Mouse (Mus musculus) CD4-positive, CD25-positive, alpha-beta regulatory T cell, adult 9 weeks (primary cell): ENCODE measurements around the gene Derl2. TPM values are rescaled to one million over a fixed set of nuclear protein-coding genes. Genes with fewer than 3 reads are reported as not detected.

Experiments used
- polyA plus RNA-seq: library from polyadenylated mRNA; unstranded; fragments of 100-300 nt; shearing (Covaris generic); gene quantifications from one replicate; pipeline ENCODE4 v1.2.1, GENCODE M21; 2017

Gene Derl2
- 99.7 TPM for polyA plus RNA-seq

DNA sequence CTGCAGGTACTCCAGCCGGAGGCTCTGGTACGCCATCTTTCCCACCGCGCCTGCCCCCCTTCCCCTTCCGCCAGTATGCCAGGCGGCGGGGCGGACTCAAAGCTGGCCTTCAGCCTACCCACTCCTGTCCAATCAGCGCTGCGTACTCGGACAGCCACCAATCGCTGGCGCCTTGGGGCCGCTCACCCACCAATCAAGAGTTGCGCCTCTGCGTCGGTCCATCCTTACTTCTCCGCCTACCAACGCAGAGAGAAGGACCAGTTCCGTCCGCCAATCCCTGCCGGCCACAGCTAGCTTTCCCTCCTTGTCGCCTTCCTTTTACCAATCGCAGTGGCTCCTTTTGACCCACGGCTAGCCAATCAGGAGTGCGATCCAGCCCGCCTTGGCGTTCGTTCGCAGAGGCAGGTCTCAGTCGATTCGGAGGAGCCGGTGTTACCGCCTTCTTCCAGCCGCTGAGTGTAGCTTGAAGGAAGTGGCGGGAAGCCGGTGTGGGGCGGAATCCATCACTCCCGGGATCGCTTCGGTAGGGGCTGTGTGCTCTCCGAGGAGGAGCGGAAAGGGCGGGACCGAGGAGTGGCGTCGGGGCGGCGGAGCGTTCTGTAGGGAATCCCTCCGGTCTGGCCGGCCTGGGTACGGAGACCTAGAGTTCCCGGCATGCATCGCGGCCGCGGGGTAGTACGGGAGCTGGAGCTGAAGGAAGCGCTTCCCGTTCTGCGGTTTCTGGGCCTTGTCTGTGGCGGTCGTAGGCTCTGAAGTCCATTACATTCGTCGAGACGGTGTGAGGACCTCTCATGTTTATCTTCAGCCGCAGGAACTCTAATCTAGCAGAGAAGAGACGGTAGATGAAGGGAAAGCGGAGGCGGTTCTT lies at the start of gene Derl2, which contains the start of gene Mis12:
Derl2 (minus strand) TSS at position 641 of the 868 bp plus-strand sequence.
Mis12 (plus strand) TSS at position 411 of the 868 bp plus-strand sequence.

DNA sequence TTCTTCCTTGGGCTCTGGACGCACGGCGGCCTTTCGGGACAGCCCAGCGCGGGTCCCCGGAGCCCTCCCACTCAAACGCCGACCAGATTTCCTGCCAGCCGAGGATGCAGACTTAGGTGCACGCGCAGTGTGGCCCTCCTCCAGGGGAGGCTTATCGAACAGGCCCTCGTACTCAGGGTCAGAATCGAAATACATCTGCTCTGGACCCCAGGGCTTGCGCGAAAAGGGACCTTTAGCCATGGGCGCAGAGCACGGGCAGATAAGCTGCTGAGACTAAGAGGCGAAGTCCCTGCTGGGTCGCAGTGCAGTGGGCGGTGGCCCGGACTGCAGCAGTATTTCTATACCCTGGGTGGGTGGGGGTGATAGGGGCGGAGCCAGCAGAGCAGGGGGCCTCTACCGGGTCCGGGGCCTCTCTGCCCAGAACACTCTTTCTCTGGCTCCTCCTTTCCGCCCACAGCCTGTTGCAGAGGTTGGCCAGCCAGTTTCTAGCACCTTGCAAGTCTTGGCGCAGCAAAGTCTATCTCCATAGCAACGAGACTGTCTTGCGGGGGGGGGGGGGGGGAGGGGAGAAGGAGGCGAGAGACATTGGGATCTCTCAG lies 13.6 kb upstream of the Derl2 start, which contains the start of gene 6330403K07Rik:
6330403K07Rik (minus strand) TSS at position 351 of the 599 bp plus-strand sequence.

DNA sequence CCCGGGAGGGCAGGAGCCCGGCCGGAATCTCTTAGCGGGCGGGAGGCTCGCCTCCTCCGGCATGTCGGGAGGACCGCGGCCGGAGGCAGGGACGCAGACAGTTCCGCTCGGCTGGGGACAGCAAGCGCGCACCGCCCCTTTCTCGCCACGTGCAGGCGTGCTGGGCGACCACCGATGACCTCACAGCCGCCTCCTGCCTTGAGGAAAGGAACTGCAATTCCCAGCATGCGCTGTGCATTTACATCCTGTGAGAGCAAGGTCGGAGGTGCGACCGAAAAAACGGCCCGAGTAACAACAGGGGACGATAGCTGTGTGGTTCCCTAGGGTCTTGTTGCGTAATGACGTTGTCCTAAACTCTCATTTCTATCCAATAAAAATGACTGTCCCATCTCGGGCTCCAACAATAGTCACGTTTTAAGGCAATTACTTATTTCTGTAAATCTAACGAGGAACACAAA lies 15.3 kb downstream of the Derl2 start, which contains the start of gene Dhx33:
Dhx33 (minus strand) TSS at position 122 of the 458 bp plus-strand sequence.

DNA sequence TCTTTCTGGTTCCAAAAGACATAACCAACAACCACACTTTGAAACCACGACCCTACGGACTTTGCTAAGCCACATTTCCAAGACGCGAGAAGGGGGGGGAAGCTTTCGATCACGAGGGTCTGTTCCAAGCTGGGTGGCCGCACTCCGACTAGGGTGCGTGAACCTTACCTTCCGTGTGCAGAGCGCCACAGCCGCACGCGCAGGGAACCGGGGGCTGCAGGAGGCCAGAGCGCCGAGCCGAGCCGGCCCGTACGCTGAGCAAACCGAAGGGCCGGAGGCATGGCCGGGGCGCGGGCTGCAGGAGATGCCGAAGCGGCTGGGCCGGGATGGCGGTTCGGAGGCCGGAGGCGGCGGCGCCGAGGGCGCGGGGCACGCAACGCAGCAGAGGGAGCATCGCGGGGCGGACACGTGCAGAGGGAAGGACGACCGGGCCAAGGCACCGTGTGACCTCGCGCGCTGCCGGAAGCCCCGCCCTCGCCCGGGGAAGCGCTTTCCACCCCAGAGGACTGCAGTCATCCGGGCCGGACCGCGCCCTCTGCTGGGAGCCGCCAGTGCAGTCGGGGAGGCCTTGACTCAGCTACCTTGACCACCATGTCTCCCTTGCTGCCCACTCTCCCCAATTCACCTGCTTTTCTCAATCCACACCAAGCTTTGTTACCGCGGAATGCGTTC lies 36.9 kb downstream of the Derl2 start, which contains the start of gene C1qbp:
C1qbp (minus strand) TSS at position 470 of the 672 bp plus-strand sequence.

DNA sequence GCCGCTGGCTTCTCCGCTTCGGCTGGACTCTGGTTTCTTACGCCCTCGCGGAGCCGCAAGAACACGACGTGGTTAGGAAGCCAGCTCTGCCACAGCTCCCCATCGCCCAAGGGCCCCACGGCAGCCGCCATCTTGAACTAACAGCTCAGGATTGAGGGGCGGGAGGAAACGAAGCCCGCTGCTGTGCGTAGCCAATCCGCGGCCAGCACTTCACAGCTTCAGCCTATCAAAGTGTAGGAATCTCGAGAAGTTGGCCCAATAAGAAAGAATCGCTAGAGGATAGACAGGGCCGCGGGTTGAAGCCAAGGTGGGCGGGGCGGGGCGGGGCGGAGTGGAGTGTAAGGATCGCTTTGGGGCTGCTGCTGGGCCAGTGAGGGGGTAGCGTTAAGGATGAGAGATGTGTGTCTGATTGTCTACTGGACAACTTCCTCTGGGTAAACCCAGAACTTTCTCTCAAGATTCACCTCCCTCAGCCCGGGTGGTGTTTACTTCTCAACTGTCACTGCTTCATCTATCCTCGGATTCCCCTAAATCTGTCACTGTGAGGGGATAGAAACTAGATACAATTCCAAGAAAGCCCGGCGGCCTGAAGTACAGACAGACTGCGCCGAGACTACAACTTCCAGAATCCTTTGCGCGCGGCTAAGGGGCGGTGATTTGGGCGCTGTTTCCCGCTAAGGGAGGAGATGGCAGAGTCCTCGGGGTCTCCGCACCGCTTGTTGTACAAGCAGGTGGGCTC lies 49.7 kb downstream of the Derl2 start, which contains the start of the genes Nup88 and Rpain:
Nup88 (minus strand) TSS at position 153 of the 739 bp plus-strand sequence.
Rpain (plus strand) TSS at position 393 of the 739 bp plus-strand sequence.

Other genes with a start within 250 kb of the Derl2 start
- gene Scimp, start 207.3 kb downstream of the Derl2 start, polyA plus RNA-seq: 0.46 TPM
- 9.8 TPM for gene Rabep1, start 175.1 kb downstream of the Derl2 start, polyA plus RNA-seq
- 120 TPM for gene Nup88, start 49.9 kb downstream of the Derl2 start, polyA plus RNA-seq
- 113 TPM for gene Rpain, start 49.6 kb downstream of the Derl2 start, polyA plus RNA-seq
- gene C1qbp, start 36.8 kb downstream of the Derl2 start, polyA plus RNA-seq: 16.5 TPM
- gene Dhx33, start 15.4 kb downstream of the Derl2 start, polyA plus RNA-seq: 11.7 TPM
- gene Mis12, start 230 bp downstream of the Derl2 start, polyA plus RNA-seq: 48.2 TPM
- gene 6330403K07Rik, start 13.7 kb upstream of the Derl2 start, polyA plus RNA-seq: 13.7 TPM
- gene Nlrp1a, start 124.9 kb upstream of the Derl2 start, polyA plus RNA-seq: 0.57 TPM
- gene Nlrp1b, start 210.9 kb upstream of the Derl2 start, polyA plus RNA-seq: 4.7 TPM